Mouse (Mus musculus) myocyte (in vitro differentiated cells): ENCODE measurements around the gene Lman1l. TPM values are rescaled to one million over a fixed set of nuclear protein-coding genes. Genes with fewer than 3 reads are reported as not detected.

Experiments
- H3K27me3 ChIP-seq: one replicate; pipeline ENCODE4 v1.6.1; 2011; ENCODE audit not compliant: control insufficient read depth, insufficient read depth, insufficient read length
- H3K36me3 ChIP-seq: one replicate; pipeline ENCODE4 v1.6.1; 2011; ENCODE audit not compliant: control insufficient read depth, insufficient read depth
- H3K4me2 ChIP-seq: one replicate; pipeline ENCODE4 v1.6.1; 2011; ENCODE audit warnings: low read depth, control low read depth
- H3K4me3 ChIP-seq: one replicate; pipeline ENCODE4 v1.5.1; 2011; ENCODE audit warnings: mild to moderate bottlenecking, control low read depth, moderate library complexity
- H3K79me2 ChIP-seq: one replicate; pipeline ENCODE4 v1.6.1; 2011; ENCODE audit not compliant: control insufficient read depth, insufficient read depth
- H3ac ChIP-seq: one replicate; pipeline ENCODE4 v1.6.1; 2011; ENCODE audit not compliant: control insufficient read depth, insufficient read length
- CEBPB ChIP-seq: IDR thresholded peaks from 2 replicates; pipeline ENCODE4 v1.6.1; 2011; ENCODE audit warnings: mild to moderate bottlenecking, moderate library complexity; ENCODE audit not compliant: poor library complexity, insufficient read depth, severe bottlenecking
- E2F4 ChIP-seq: IDR thresholded peaks from one replicate; pipeline ENCODE4 v1.6.1; 2011; ENCODE audit warnings: mild to moderate bottlenecking, control low read depth, moderate library complexity; ENCODE audit not compliant: insufficient read depth
- MAX ChIP-seq: IDR thresholded peaks from one replicate; pipeline ENCODE4 v1.6.1; 2011; ENCODE audit warnings: low read depth, mild to moderate bottlenecking, control low read depth
- MYOD1 ChIP-seq, 3 experiments: IDR thresholded peaks; one replicate each; pipeline ENCODE4 v1.6.1; 2011; ENCODE audit warnings: control low read depth in 2 of 3, low read depth in 2 of 3, mild to moderate bottlenecking in 2 of 3, moderate library complexity in 1 of 3; ENCODE audit not compliant: insufficient read length in 2 of 3, control insufficient read depth in 1 of 3
- MYOG ChIP-seq, 3 experiments: IDR thresholded peaks; one replicate each; pipeline ENCODE4 v1.6.1; 2011; ENCODE audit warnings: control low read depth in 2 of 3, low read depth in 2 of 3, mild to moderate bottlenecking in 2 of 3; ENCODE audit not compliant: insufficient read length in 2 of 3, control insufficient read depth in 1 of 3, insufficient read depth in 1 of 3
- POLR2A ChIP-seq: IDR thresholded peaks from one replicate; pipeline ENCODE4 v1.6.1; 2011; ENCODE audit warnings: low read depth, mild to moderate bottlenecking, control low read depth, moderate library complexity; ENCODE audit not compliant: insufficient read length
- POLR2AphosphoS2 ChIP-seq: IDR thresholded peaks from one replicate; pipeline ENCODE4 v1.6.1; 2011; ENCODE audit warnings: low read depth, control low read depth; ENCODE audit not compliant: insufficient read length
- REST ChIP-seq: IDR thresholded peaks from one replicate; pipeline ENCODE4 v1.6.1; 2011; ENCODE audit warnings: mild to moderate bottlenecking, control low read depth, moderate library complexity; ENCODE audit not compliant: insufficient read depth, insufficient read length
- SRF ChIP-seq: IDR thresholded peaks from one replicate; pipeline ENCODE4 v1.6.1; 2011; ENCODE audit warnings: low read depth; ENCODE audit not compliant: control insufficient read depth, insufficient read length
- TCF12 ChIP-seq: IDR thresholded peaks from one replicate; pipeline ENCODE4 v1.6.1; 2011; ENCODE audit warnings: mild to moderate bottlenecking, control low read depth; ENCODE audit not compliant: poor library complexity, insufficient read depth, severe bottlenecking
- TCF3 ChIP-seq: IDR thresholded peaks from one replicate; pipeline ENCODE4 v1.6.1; 2011; ENCODE audit warnings: low read depth, control low read depth; ENCODE audit not compliant: insufficient read length
- USF1 ChIP-seq: IDR thresholded peaks from one replicate; pipeline ENCODE4 v1.6.1; 2011; ENCODE audit warnings: low read depth, mild to moderate bottlenecking, control low read depth, moderate library complexity
- polyA plus RNA-seq: library from polyadenylated mRNA; unstranded; fragments of >200 nt; fragmentation: generic; extraction: Trizol; gene quantifications from one replicate; pipeline ENCODE4 v1.2.1, GENCODE M21; 2012; ENCODE audit warnings: missing spikeins

The Lman1l gene
- polyA plus RNA-seq, 1 experiment, result 1.00 TPM

- Histone ChIP-seq H3K36me3 (no peaks in the 10 kb centered on the region), H3K27me3 (no peaks in the 10 kb centered on the region), H3K79me2 (peaks cover 34% of the 10 kb centered on the region), H3K4me2 (peak within 1 kb of the TSS; percentile 91), H3ac (peak within 1 kb of the TSS; percentile 43), H3K4me3 (peak within 1 kb of the TSS; percentile 57)
- TF ChIP-seq POLR2A (peak; percentile 86), MYOD1 (IDR thresholded peaks at IDR 0.05; ENCODE audit: control insufficient read depth in 1 of 3, insufficient read length in 2 of 3, low read depth in 2 of 3) (peak in 1 of 3 experiments; percentile 70), TCF3 (no peak), CEBPB (no peak), TCF12 (no peak), SRF (no peak), POLR2AphosphoS2 (peak; percentile 88), MYOG (IDR thresholded peaks at IDR 0.05; ENCODE audit: control insufficient read depth in 1 of 3, insufficient read depth in 1 of 3, insufficient read length in 2 of 3, low read depth in 2 of 3) (peak; percentile 2 to 72 (median 17)), USF1 (no peak)
These were observed 59.5 kb downstream of the Lman1l start, which contains the start of gene Scamp2 for GRCm38 (mm10) chr9:57560861-57561710. TSS of gene Scamp2 (plus strand) at chr9:57560943.

- H3K27me3 ChIP-seq, result no peaks in the 10 kb centered on the region
- TF ChIP-seq MAX (no peak), POLR2A (no peak), TCF3 (no peak), CEBPB (no peak), SRF (no peak), MYOD1 (IDR thresholded peaks at IDR 0.05; ENCODE audit: control insufficient read depth in 1 of 3, insufficient read length in 2 of 3, low read depth in 2 of 3) (no peak), POLR2AphosphoS2 (no peak), REST (no peak), TCF12 (no peak), MYOG (IDR thresholded peaks at IDR 0.05; ENCODE audit: control insufficient read depth in 1 of 3, insufficient read depth in 1 of 3, insufficient read length in 2 of 3, low read depth in 2 of 3) (no peak), E2F4 (no peak), USF1 (no peak)
- no peak overlapping the region for H3ac ChIP-seq
- peak overlapping the region; percentile 91 for H3K4me2 ChIP-seq
- H3K79me2 ChIP-seq, result peaks cover 33% of the 10 kb centered on the region
- H3K36me3 ChIP-seq, result no peaks in the 10 kb centered on the region
- peak overlapping the region; percentile 57 for H3K4me3 ChIP-seq
These were observed 60.3 kb downstream of the Lman1l start for GRCm38 (mm10) chr9:57560263-57560662.

GRCm38 (mm10) chr9:57559568-57559967, 61.0 kb downstream of the Lman1l start:
- Histone ChIP-seq H3K36me3 (no peaks in the 10 kb centered on the region), H3K4me3 (no peak overlapping the region), H3K27me3 (no peaks in the 10 kb centered on the region), H3ac (no peak overlapping the region), H3K4me2 (no peak overlapping the region), H3K79me2 (peaks cover 26% of the 10 kb centered on the region)
- no peak for TF ChIP-seq E2F4

- H3K4me2 ChIP-seq, result no peak overlapping the region
- peaks cover 17% of the 10 kb centered on the region for H3K79me2 ChIP-seq
- H3K27me3 ChIP-seq, result no peaks in the 10 kb centered on the region
- H3ac ChIP-seq, result no peak overlapping the region
- no peaks in the 10 kb centered on the region for H3K36me3 ChIP-seq
- no peak for TF ChIP-seq TCF12
- TF ChIP-seq MYOD1 (IDR thresholded peaks at IDR 0.05; ENCODE audit: control insufficient read depth in 1 of 3, insufficient read length in 2 of 3, low read depth in 2 of 3), result no peak
- TF ChIP-seq TCF3, result no peak
- TF ChIP-seq E2F4, result no peak
- no peak for TF ChIP-seq POLR2AphosphoS2
- no peak for TF ChIP-seq POLR2A
- no peak overlapping the region for H3K4me3 ChIP-seq
These were observed 61.9 kb downstream of the Lman1l start for GRCm38 (mm10) chr9:57558625-57559024.

- peaks cover 10% of the 10 kb centered on the region for H3K79me2 ChIP-seq
- H3K4me2 ChIP-seq, result no peak overlapping the region
- H3K4me3 ChIP-seq, result no peak overlapping the region
- H3K36me3 ChIP-seq, result no peaks in the 10 kb centered on the region
- no peak overlapping the region for H3ac ChIP-seq
- no peaks in the 10 kb centered on the region for H3K27me3 ChIP-seq
- TF ChIP-seq MYOG (IDR thresholded peaks at IDR 0.05; ENCODE audit: control insufficient read depth in 1 of 3, insufficient read depth in 1 of 3, insufficient read length in 2 of 3, low read depth in 2 of 3) (no peak), TCF3 (no peak), SRF (no peak), REST (no peak), CEBPB (no peak), POLR2A (no peak), TCF12 (no peak), POLR2AphosphoS2 (no peak), USF1 (no peak), E2F4 (no peak), MYOD1 (IDR thresholded peaks at IDR 0.05; ENCODE audit: control insufficient read depth in 1 of 3, insufficient read length in 2 of 3, low read depth in 2 of 3) (no peak), MAX (no peak)
These were observed 63.4 kb downstream of the Lman1l start for GRCm38 (mm10) chr9:57557215-57557614.

Other genes starting within 250 kb of the Lman1l start
- gene Ppcdc, start 180.7 kb downstream of the Lman1l start, polyA plus RNA-seq, result 16.2 TPM
- gene Scamp5, start 152.7 kb downstream of the Lman1l start, polyA plus RNA-seq, result 23.6 TPM
- gene Rpp25, start 116.7 kb downstream of the Lman1l start, polyA plus RNA-seq, result 0.11 TPM
- 780 TPM for gene Cox5a, start 99.5 kb downstream of the Lman1l start, polyA plus RNA-seq
- 14.4 TPM for gene Fam219b, start 83.2 kb downstream of the Lman1l start, polyA plus RNA-seq
- 89.6 TPM for gene Mpi, start 68.0 kb downstream of the Lman1l start, polyA plus RNA-seq
- 38.3 TPM for gene Scamp2, start 59.8 kb downstream of the Lman1l start, polyA plus RNA-seq
- 12.2 TPM for gene Ulk3, start 31.3 kb downstream of the Lman1l start, polyA plus RNA-seq
- gene Cplx3, start 14.5 kb downstream of the Lman1l start, polyA plus RNA-seq, result 0.23 TPM
- 76.7 TPM for gene Csk, start 32.9 kb upstream of the Lman1l start, polyA plus RNA-seq
- not detected for gene Cyp1a2, start 62.9 kb upstream of the Lman1l start, polyA plus RNA-seq
- not detected for gene Cyp1a1, start 67.2 kb upstream of the Lman1l start, polyA plus RNA-seq
- gene Edc3, start 87.8 kb upstream of the Lman1l start, polyA plus RNA-seq, result 11.0 TPM
- 47.1 TPM for gene Clk3, start 145.1 kb upstream of the Lman1l start, polyA plus RNA-seq
- 1.5 TPM for gene Arid3b, start 216.0 kb upstream of the Lman1l start, polyA plus RNA-seq